Mouse (Mus musculus): ENCODE results near the gene Adam10. TPM values are rescaled to one million over a fixed set of nuclear protein-coding genes. Genes with fewer than 3 reads are reported as not detected.

Gene Adam10
- polyA plus RNA-seq, 1 experiment from 2014 or later = 60.6 TPM

- Histone ChIP-seq H3K4me1 (no peaks in the 10 kb centered on the region), H3K9me3 (replicated peaks) (no peaks in the 10 kb centered on the region), H3K9ac (no peak overlapping the region), H3K27me3 (no peaks in the 10 kb centered on the region), H3K4me3 (replicated peaks) (no peak overlapping the region), H3K36me3 (peaks cover 11% of the 10 kb centered on the region; the same call in 1 of the 2 replicates), H3K4me2 (replicated peaks) (no peak overlapping the region), H3K27ac (replicated peaks) (no peak overlapping the region)
- ATAC-seq (ENCODE audit: insufficient number of reproducible peaks, low FRiP score, low TSS enrichment, low read depth) = no peak
- WGBS = 96% methylated on average over 5 of the region's 5 CpGs
Measured at GRCm38 (mm10) chr9:70703597-70704203, 24.9 kb downstream of the Adam10 start.

GRCm38 (mm10) chr9:70706444-70706843 is 27.6 kb downstream of the Adam10 start:
- Histone ChIP-seq H3K27ac (replicated peaks) (no peak overlapping the region), H3K4me3 (replicated peaks) (no peak overlapping the region), H3K9me3 (replicated peaks) (no peaks in the 10 kb centered on the region), H3K36me3 (peaks cover 11% of the 10 kb centered on the region; the same call in 1 of the 2 replicates), H3K4me2 (replicated peaks) (no peak overlapping the region), H3K9ac (no peak overlapping the region), H3K27me3 (no peaks in the 10 kb centered on the region), H3K4me1 (no peaks in the 10 kb centered on the region)
- ATAC-seq (ENCODE audit: insufficient number of reproducible peaks, low FRiP score, low TSS enrichment, low read depth) = no peak
- WGBS = 93% methylated on average over 1 of the region's 1 CpGs

DNA sequence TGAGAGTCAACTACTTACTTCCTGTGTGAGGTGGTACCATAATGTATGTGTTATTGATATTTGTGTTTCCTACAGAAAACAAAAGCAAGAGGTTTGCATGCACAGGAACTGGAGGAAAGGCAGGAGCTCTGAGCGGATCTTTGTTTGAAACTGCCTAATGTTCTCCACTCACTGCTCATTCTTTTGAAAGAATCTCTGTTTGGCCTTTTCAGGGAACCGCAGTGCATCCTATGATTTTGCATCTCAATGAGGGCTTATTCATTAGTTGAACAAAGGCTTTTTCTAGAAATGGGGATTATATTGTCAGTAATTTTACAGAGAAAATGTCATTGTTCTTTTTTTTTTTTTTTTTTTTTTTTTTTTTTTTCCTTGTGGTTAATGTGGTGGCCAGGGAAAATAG is 50.7 kb downstream of the Adam10 start:
- ATAC-seq (ENCODE audit: insufficient number of reproducible peaks, low FRiP score, low TSS enrichment, low read depth) = no peak
- no peaks in the 10 kb centered on the region for H3K27me3 ChIP-seq
- no peak overlapping the region for H3K4me3 ChIP-seq (replicated peaks)
- H3K4me1 ChIP-seq = no peaks in the 10 kb centered on the region
- H3K9me3 ChIP-seq (replicated peaks) = no peaks in the 10 kb centered on the region
- no peak overlapping the region for H3K9ac ChIP-seq
- H3K4me2 ChIP-seq (replicated peaks) = no peak overlapping the region
- no peak overlapping the region for H3K27ac ChIP-seq (replicated peaks)
- no peaks in the 10 kb centered on the region; the same call in 1 of the 2 replicates for H3K36me3 ChIP-seq
- 73% methylated on average over 2 of the region's 2 CpGs for WGBS

DNA sequence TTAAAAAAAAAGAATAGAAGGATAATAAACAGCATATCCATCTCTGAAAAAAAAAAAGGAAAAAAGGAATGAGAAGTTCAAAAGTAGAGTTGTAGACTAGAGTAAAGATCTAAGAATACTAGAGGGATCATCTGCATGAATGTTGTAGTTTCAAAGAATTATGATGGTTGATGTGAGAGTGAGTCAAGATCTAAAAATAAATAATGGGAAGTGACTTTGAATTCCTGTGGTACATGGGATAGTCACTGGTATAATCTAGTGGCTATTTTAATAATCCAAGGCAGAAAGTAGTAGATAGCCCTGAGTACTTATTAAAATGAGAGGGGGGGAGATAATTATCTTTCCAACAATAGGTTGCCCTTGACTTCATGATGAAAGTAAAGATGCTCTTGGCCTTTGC is 52.3 kb downstream of the Adam10 start:
- H3K4me3 ChIP-seq (replicated peaks) = no peak overlapping the region

GRCm38 (mm10) chr9:70733208-70733607 is 54.4 kb downstream of the Adam10 start:
- WGBS = 87% methylated on average over 2 of the region's 2 CpGs
- no peak for ATAC-seq (ENCODE audit: insufficient number of reproducible peaks, low FRiP score, low TSS enrichment, low read depth)
- no peak overlapping the region for H3K4me3 ChIP-seq (replicated peaks)

More for the DNA sequence above, 52.3 kb downstream of the Adam10 start:
- no peaks in the 10 kb centered on the region; the same call in 1 of the 2 replicates for H3K36me3 ChIP-seq
- H3K9me3 ChIP-seq (replicated peaks) = no peaks in the 10 kb centered on the region
- H3K9ac ChIP-seq = no peak overlapping the region
- no peak for ATAC-seq (ENCODE audit: insufficient number of reproducible peaks, low FRiP score, low TSS enrichment, low read depth)
- no peaks in the 10 kb centered on the region for H3K4me1 ChIP-seq
- H3K27ac ChIP-seq (replicated peaks) = no peak overlapping the region
- H3K27me3 ChIP-seq = no peaks in the 10 kb centered on the region
- no peak overlapping the region for H3K4me2 ChIP-seq (replicated peaks)

DNA sequence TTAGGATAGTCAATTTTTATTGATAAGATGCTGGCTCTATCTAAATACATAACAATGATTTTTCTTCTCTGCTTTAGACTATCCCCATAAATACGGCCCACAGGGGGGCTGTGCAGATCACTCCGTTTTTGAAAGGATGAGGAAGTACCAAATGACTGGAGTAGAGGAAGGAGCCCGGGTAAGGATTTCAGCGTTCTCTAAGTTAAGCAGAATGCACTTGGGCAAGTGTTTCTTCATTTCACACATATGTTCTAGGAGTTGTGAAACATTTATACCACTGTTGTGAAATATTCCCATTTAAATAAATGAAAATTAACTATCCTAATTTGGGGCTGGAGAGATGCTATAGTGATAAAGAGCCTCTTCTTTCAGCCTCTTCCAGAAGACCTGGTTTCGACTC is 61.2 kb downstream of the Adam10 start:
- H3K9ac ChIP-seq = no peak overlapping the region
- ATAC-seq (ENCODE audit: insufficient number of reproducible peaks, low FRiP score, low TSS enrichment, low read depth) = no peak
- H3K4me1 ChIP-seq = no peaks in the 10 kb centered on the region
- no peak overlapping the region for H3K27ac ChIP-seq (replicated peaks)
- no peaks in the 10 kb centered on the region for H3K9me3 ChIP-seq (replicated peaks)
- H3K27me3 ChIP-seq = no peaks in the 10 kb centered on the region
- 82% methylated on average over 5 of the region's 5 CpGs for WGBS
- no peak overlapping the region for H3K4me3 ChIP-seq (replicated peaks)
- H3K36me3 ChIP-seq = no peaks in the 10 kb centered on the region
- no peak overlapping the region for H3K4me2 ChIP-seq (replicated peaks)

More at GRCm38 (mm10) chr9:70733208-70733607, 54.4 kb downstream of the Adam10 start:
- H3K4me1 ChIP-seq = no peaks in the 10 kb centered on the region
- H3K36me3 ChIP-seq = no peaks in the 10 kb centered on the region; the same call in 1 of the 2 replicates
- H3K9me3 ChIP-seq (replicated peaks) = no peaks in the 10 kb centered on the region
- H3K4me2 ChIP-seq (replicated peaks) = no peak overlapping the region
- no peak overlapping the region for H3K9ac ChIP-seq
- no peak overlapping the region for H3K27ac ChIP-seq (replicated peaks)
- no peaks in the 10 kb centered on the region for H3K27me3 ChIP-seq

DNA sequence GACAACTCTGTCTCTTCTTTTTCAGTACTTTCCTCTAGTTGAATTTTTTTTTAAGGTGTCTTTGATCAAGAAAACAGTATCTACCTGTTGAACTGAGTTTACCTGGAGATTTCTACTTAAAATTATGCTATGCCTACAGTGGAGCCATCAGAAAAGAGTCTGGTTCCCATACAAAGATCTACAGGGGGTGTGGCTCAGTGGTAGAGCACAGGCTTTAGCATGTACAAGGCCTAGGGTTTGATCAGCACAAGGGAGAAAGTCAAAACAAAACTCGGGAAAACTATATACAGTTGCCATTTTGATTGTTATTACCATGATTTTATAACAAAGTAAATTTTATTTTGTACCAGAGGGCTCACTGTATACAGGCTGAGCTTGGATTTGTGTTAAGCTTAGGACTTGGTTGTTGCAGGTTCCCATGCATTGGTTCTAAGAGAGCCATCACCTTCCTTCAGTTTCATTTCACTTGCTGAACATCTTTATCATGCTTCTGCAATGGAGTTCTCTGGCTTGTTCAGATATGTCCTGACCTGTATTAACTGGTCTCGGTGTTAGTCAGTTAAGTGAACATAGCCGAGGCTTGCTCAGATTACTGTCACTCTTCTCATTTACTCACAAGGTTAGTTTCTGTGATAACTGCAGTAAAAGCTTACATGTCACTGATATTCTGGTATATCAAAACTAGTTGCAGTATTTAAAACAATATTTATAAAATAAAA is 72.9 kb downstream of the Adam10 start:
- Histone ChIP-seq H3K4me3 (replicated peaks) (no peak overlapping the region), H3K27me3 (no peaks in the 10 kb centered on the region), H3K9me3 (replicated peaks) (no peaks in the 10 kb centered on the region), H3K9ac (no peak overlapping the region), H3K4me2 (replicated peaks) (no peak overlapping the region), H3K4me1 (no peaks in the 10 kb centered on the region), H3K36me3 (peaks cover 33% of the 10 kb centered on the region), H3K27ac (replicated peaks) (no peak overlapping the region)
- WGBS = 82% methylated on average over 3 of the region's 3 CpGs
- no peak for ATAC-seq (ENCODE audit: insufficient number of reproducible peaks, low FRiP score, low TSS enrichment, low read depth)

DNA sequence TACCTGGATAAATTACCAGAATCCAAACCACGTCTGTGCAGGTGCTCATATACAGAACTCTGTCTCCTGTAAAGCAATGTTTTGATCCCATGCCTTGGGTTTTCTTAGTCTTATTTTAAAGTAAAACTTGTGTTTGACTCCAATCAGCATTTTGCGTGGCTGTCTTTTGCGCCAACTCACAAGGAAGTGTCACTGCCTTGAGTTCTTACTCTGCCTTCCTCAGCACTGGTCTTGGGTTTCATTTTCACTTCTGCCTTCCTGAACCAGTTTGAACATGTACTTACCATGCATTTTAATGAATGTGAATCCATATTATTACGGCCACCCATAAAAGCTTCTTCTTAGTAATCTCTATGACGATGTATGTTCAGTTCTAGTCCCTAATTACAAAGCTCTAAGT is 82.2 kb downstream of the Adam10 start:
- peaks cover 40% of the 10 kb centered on the region for H3K36me3 ChIP-seq
- no peaks in the 10 kb centered on the region for H3K27me3 ChIP-seq
- no peak overlapping the region for H3K27ac ChIP-seq (replicated peaks)
- H3K9ac ChIP-seq = no peak overlapping the region
- WGBS = 77% methylated on average over 5 of the region's 5 CpGs
- no peak overlapping the region for H3K4me3 ChIP-seq (replicated peaks)
- H3K4me2 ChIP-seq (replicated peaks) = no peak overlapping the region
- no peaks in the 10 kb centered on the region for H3K9me3 ChIP-seq (replicated peaks)
- H3K4me1 ChIP-seq = no peaks in the 10 kb centered on the region
- ATAC-seq (ENCODE audit: insufficient number of reproducible peaks, low FRiP score, low TSS enrichment, low read depth) = no peak

DNA sequence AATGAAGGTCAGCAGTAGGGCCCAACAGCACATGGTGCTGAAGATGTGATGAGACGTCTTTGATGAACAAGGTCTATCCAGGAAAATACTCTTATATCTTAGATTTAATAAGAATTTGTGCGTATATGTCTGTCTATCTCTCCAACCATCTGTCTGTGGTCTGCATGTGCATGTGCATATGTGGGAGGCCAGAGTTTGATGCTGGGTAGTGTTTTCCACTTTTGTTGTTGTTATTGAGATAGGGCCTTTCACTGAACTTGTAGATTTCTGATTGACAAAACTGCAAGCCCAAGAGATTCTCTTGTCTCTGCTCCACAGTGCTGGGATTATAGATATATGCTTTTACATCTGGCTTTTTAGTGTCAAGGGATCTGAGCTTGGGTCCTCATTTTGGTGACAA is 96.7 kb downstream of the Adam10 start:
- Histone ChIP-seq H3K9me3 (replicated peaks) (no peaks in the 10 kb centered on the region), H3K4me2 (replicated peaks) (no peak overlapping the region), H3K4me1 (no peaks in the 10 kb centered on the region), H3K27me3 (no peaks in the 10 kb centered on the region), H3K36me3 (peaks cover 17% of the 10 kb centered on the region; the same call in 1 of the 2 replicates), H3K27ac (replicated peaks) (no peak overlapping the region), H3K4me3 (replicated peaks) (no peak overlapping the region), H3K9ac (no peak overlapping the region)
- 89% methylated on average over 2 of the region's 2 CpGs for WGBS
- ATAC-seq (ENCODE audit: insufficient number of reproducible peaks, low FRiP score, low TSS enrichment, low read depth) = no peak

DNA sequence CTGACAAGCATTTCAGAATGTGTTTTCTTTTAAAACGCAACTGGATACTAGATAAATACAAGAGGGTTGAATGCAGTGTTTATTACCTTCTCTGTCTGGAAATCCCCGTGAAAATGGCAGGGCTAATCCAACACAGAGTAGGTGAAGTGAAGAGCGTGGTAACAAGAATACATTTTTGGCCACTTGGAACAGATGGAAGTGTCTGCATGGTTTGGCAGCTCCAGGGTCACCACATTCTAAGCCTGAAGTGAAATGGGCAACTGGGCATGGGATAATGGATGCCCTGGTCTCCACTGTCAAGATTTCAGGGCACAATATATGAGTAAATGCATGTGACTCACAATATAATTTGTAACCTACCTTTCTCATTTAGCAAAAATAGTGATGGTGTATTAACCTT is 103.4 kb downstream of the Adam10 start:
- H3K27ac ChIP-seq (replicated peaks) = no peak overlapping the region
- WGBS = 51% methylated on average over 3 of the region's 3 CpGs
- ATAC-seq (ENCODE audit: insufficient number of reproducible peaks, low FRiP score, low TSS enrichment, low read depth) = no peak
- H3K36me3 ChIP-seq = 0 out of 2 replicates have a peak, but pooled peaks cover 10% of the 10 kb centered on the region
- no peaks in the 10 kb centered on the region for H3K9me3 ChIP-seq (replicated peaks)
- no peak overlapping the region for H3K4me2 ChIP-seq (replicated peaks)
- no peaks in the 10 kb centered on the region for H3K4me1 ChIP-seq
- no peak overlapping the region for H3K4me3 ChIP-seq (replicated peaks)
- no peaks in the 10 kb centered on the region for H3K27me3 ChIP-seq
- H3K9ac ChIP-seq = no peak overlapping the region

DNA sequence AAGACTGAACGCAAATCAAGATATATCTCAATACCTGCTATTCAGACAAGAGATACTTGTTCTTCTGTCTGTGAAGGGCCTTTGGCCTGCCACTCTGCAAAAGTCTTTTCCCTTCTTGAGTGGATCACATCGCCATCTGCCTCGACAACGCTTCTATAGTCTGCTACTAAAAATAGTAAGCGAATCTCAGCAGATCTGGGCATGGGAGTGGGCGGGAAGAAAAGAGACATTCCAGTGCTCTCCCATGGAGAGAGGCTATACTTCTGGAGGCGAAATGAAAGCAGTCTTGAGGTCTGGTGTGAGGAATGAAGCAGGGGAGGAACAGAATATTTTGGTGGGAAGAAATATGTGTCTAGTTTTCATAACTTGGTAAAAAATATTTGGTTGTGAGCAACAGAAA is 109.9 kb downstream of the Adam10 start:
- WGBS = 65% methylated on average over 7 of the region's 7 CpGs
- H3K9ac ChIP-seq = no peak overlapping the region
- H3K27ac ChIP-seq (replicated peaks) = no peak overlapping the region
- no peaks in the 10 kb centered on the region for H3K27me3 ChIP-seq
- no peaks in the 10 kb centered on the region for H3K9me3 ChIP-seq (replicated peaks)
- ATAC-seq (ENCODE audit: insufficient number of reproducible peaks, low FRiP score, low TSS enrichment, low read depth) = no peak
- H3K4me2 ChIP-seq (replicated peaks) = no peak overlapping the region
- H3K36me3 ChIP-seq = no peaks in the 10 kb centered on the region
- no peaks in the 10 kb centered on the region for H3K4me1 ChIP-seq
- no peak overlapping the region for H3K4me3 ChIP-seq (replicated peaks)

- WGBS = 81% methylated on average over 4 of the region's 4 CpGs
- no peak for ATAC-seq (ENCODE audit: insufficient number of reproducible peaks, low FRiP score, low TSS enrichment, low read depth)
- H3K9me3 ChIP-seq (replicated peaks) = no peaks in the 10 kb centered on the region
Measured at GRCm38 (mm10) chr9:70790621-70791020, 111.8 kb downstream of the Adam10 start.

More at GRCm38 (mm10) chr9:70790621-70791020, 111.8 kb downstream of the Adam10 start:
- H3K36me3 ChIP-seq = no peaks in the 10 kb centered on the region
- no peaks in the 10 kb centered on the region for H3K4me1 ChIP-seq
- no peak overlapping the region for H3K27ac ChIP-seq (replicated peaks)
- no peak overlapping the region for H3K9ac ChIP-seq
- H3K4me3 ChIP-seq (replicated peaks) = no peak overlapping the region
- H3K27me3 ChIP-seq = no peaks in the 10 kb centered on the region
- H3K4me2 ChIP-seq (replicated peaks) = no peak overlapping the region

All from embryonic facial prominence, embryonic 15.5 days (tissue).